Mouse (Mus musculus): ENCODE data around the gene Rnf114.

DNA sequence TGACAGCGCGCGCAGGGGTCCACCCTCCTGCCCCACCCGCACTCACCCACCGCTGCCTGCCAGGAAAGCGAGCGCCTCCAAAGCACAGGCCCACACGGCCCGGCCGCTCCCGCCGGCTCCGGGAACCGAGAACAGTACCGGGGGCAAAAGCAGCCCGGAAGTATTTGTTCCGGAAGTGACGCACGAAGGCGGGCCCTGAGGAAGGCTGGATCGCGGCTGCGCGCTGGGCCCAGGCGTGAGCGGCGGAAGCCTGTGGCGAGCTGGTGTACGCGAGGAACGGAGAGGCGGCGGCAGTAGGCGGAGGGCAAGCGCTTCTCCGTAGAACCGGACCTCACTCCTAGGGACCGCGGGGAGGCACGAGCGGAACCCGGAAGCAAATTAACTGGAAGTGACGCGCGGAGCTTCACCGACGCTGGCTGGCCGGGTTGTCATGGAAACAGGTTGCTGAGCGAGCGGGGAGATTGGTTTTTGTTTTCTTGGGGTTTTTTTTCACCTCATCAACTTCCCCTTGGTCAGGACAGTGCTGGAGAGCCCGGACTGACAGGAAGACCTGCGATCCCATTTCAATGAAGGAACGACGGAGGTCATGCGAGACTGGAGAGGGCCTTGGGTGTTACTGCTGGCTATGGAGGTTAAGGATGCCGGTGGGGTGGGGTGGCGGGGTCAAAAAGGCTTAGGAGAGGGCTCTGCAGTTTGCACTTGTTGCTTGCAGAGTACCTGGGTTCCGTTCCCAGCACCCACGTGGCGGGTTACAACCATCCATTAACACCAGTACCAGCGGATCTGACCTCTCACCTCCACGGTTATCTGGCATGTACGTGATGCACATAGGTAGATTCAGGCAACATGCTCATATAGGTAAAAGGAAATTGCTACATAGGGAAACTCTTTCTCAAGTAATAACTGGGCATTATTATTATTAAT is 530 bp downstream of the Rnf114 start, which contains the start of gene Spata2:
- TF ChIP-seq CTCF (IDR thresholded peaks at IDR 0.05; ENCODE audit: low read depth) (no peak), EP300 (IDR thresholded peaks at IDR 0.05; ENCODE audit: low read depth) (peak; percentile 21; the same call in 1 of the 2 replicates)
